Mouse (Mus musculus) stomach, postnatal 0 days (tissue): ENCODE data around the gene Usp25. TPM values are rescaled to one million over a fixed set of nuclear protein-coding genes. Genes with fewer than 3 reads are reported as not detected.

Source experiments
- ATAC-seq: fragments of 200-750 bp; cut with Nextera tagmentation; 2 replicates; pipeline ENCODE4 v1.8.0; 2017; ENCODE audit not compliant: low FRiP score, low TSS enrichment
- DNase-seq: peaks from one replicate; pipeline ENCODE4 v3.0.0-alpha.2; 2016; ENCODE audit warnings: low spot score
- H3K27ac ChIP-seq: fragments of 300-500 bp; sonication (generic); replicated peaks from 2 replicates; pipeline ENCODE4 v1.5.1; 2014; ENCODE audit warnings: mild to moderate bottlenecking, control low read depth
- H3K27me3 ChIP-seq: fragments of 300-500 bp; sonication (generic); 2 replicates; pipeline ENCODE4 v1.6.1; 2014; ENCODE audit warnings: low read length; ENCODE audit not compliant: control insufficient read depth, insufficient read depth
- H3K36me3 ChIP-seq: fragments of 300-500 bp; sonication (generic); 2 replicates; pipeline ENCODE4 v1.6.1; 2014; ENCODE audit warnings: low read length, mixed read lengths; ENCODE audit not compliant: control insufficient read depth, insufficient read depth
- H3K4me1 ChIP-seq: fragments of 300-500 bp; sonication (generic); replicated peaks from 2 replicates; pipeline ENCODE4 v1.6.1; 2014; ENCODE audit warnings: antibody characterized with exemption; ENCODE audit not compliant: control insufficient read depth, insufficient read depth
- H3K4me2 ChIP-seq: fragments of 300-500 bp; sonication (generic); replicated peaks from 2 replicates; pipeline ENCODE4 v1.6.1; 2014; ENCODE audit warnings: low read depth, mild to moderate bottlenecking, control low read depth, moderate library complexity
- H3K4me3 ChIP-seq: fragments of 300-500 bp; sonication (generic); 2 replicates; pipeline ENCODE4 v1.5.1; 2014; ENCODE audit warnings: low read depth, low read length, control low read depth
- H3K9ac ChIP-seq: fragments of 300-500 bp; sonication (generic); 2 replicates; pipeline ENCODE4 v1.6.1; 2014; ENCODE audit warnings: mild to moderate bottlenecking, low read length, control low read depth, mixed read lengths
- H3K9me3 ChIP-seq: fragments of 300-500 bp; sonication (generic); 2 replicates; pipeline ENCODE4 v1.6.1; 2016; ENCODE audit warnings: low read length; ENCODE audit not compliant: control insufficient read depth
- CTCF ChIP-seq: IDR thresholded peaks from 2 replicates; pipeline ENCODE4 v1.5.1; 2016; ENCODE audit warnings: antibody characterized with exemption, low read depth, mild to moderate bottlenecking, moderate library complexity
- EP300 ChIP-seq: optimal IDR thresholded peaks from 2 replicates; pipeline ENCODE3; 2016; ENCODE audit warnings: antibody characterized with exemption
- WGBS: fragments of 180-500 bp; shearing (Covaris S2); extraction: QIAGEN DNeasy Blood & Tissue Kit; methylation state at CpG from one replicate; pipeline ENCODE4 v1.1.7; 2014; 5-methylcytosine and 5-hydroxymethylcytosine counted together
- polyA plus RNA-seq: library from polyadenylated mRNA; unstranded; fragments of >200 nt; fragmentation: Nextera tagmentation; extraction: Ambion mirVana; gene quantifications from 2 replicates; pipeline ENCODE4 v1.2.1, GENCODE M21; 2015

The Usp25 gene
- polyA plus RNA-seq, 1 experiment from 2014 or later: 31.1 TPM

DNA sequence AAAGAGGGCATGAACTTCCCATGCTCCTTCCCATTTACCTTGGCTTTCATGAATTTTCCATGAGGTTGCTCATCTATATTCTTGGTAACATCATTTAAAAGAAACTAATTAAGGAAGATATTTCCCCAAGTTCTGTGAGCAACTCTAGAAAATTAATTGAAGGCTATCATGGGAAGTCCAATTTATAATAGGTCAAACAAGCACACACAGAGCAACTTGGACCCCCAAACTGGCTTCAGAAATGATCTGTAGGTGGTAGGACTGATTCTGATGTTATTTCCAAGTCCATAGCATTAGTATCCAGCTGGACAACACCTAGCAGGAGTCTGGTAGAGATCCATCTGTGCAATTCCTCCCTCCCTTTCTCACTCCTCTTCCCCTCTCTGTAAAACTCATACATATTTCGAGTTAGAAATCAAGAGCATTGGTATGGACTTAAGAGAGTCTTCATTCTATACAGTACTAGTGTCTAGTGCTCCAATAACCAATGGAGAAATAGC, 139.8 kb downstream of the Usp25 start:
- ATAC-seq (no peak), DNase-seq (no peak)
- no peaks in the 10 kb centered on the region for H3K36me3 ChIP-seq
- H3K27ac ChIP-seq: no peak overlapping the region
- H3K9ac ChIP-seq: no peak overlapping the region
- no peaks in the 10 kb centered on the region for H3K9me3 ChIP-seq
- no peak for TF ChIP-seq CTCF
- H3K4me2 ChIP-seq: no peak overlapping the region
- H3K4me3 ChIP-seq: no peak overlapping the region
- no peaks in the 10 kb centered on the region for H3K4me1 ChIP-seq
- H3K27me3 ChIP-seq: no peaks in the 10 kb centered on the region
- 63% methylated on average over 1 of the region's 1 CpGs for WGBS

DNA sequence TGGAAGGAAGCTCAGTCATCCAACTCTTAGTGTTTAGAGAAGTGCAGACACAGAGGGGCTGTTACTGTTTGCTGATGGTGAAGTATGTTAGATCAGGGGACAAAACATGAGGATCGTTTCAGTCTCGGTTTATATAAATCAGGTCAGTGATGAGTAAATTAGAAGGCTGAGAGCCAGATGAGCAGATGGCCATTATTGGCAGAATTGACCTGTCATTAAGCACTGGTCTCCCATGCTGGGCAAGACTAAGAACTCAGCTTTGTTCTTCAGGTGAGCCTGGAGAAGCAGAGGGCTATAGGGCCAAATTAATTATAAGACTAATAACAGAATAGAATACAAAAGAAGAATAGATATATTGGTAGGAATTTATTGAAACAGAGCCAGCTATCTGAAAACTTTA, 140.3 kb downstream of the Usp25 start:
- no peaks in the 10 kb centered on the region for H3K4me1 ChIP-seq
- no peak overlapping the region for H3K9ac ChIP-seq
- DNase-seq (no peak), ATAC-seq (no peak)
- H3K27ac ChIP-seq: no peak overlapping the region
- H3K9me3 ChIP-seq: no peaks in the 10 kb centered on the region
- TF ChIP-seq CTCF: no peak
- no peak for TF ChIP-seq EP300
- H3K36me3 ChIP-seq: no peaks in the 10 kb centered on the region
- no peak overlapping the region for H3K4me3 ChIP-seq
- WGBS: 74% methylated on average over 2 of the region's 2 CpGs
- H3K27me3 ChIP-seq: no peaks in the 10 kb centered on the region
- H3K4me2 ChIP-seq: no peak overlapping the region

DNA sequence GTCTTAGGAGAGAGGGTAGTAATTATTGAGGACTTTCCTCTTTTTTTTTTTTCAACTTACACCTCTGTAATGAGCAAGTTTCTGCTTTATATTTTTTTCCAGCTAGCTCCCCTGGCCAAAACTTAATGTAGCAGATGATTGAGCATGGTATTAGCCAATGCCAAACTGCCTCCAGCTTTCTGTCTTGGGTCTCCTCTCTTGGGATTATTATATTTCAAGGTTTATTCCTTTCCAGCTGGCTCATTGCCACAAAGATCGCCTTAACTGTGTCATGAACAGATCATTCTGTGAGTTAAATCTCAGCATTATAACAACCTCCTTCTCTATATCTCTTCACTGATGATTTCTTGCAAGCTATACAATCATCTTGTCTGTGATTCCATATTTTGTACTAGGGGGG, 141.3 kb downstream of the Usp25 start:
- no peak for DNase-seq
- no peak for TF ChIP-seq CTCF
- Histone ChIP-seq H3K9ac (no peak overlapping the region), H3K4me2 (no peak overlapping the region), H3K36me3 (no peaks in the 10 kb centered on the region), H3K4me3 (no peak overlapping the region), H3K27me3 (no peaks in the 10 kb centered on the region), H3K4me1 (no peaks in the 10 kb centered on the region), H3K9me3 (no peaks in the 10 kb centered on the region), H3K27ac (no peak overlapping the region)
- ATAC-seq: no peak
- 63% methylated on average over 1 of the region's 1 CpGs for WGBS
